Mouse (Mus musculus): Measurements from ENCODE around the gene Ginm1. TPM values are rescaled to one million over a fixed set of nuclear protein-coding genes. Genes with fewer than 3 reads are reported as not detected.
"Not testable (repeated sequence)": the region's sequence is repeated elsewhere in the genome, so short reads cannot be mapped to it uniquely, and the experiment has no call there.

Ginm1 gene
- polyA plus RNA-seq, 1 experiment from 2014 or later: 86.1 TPM

DNA sequence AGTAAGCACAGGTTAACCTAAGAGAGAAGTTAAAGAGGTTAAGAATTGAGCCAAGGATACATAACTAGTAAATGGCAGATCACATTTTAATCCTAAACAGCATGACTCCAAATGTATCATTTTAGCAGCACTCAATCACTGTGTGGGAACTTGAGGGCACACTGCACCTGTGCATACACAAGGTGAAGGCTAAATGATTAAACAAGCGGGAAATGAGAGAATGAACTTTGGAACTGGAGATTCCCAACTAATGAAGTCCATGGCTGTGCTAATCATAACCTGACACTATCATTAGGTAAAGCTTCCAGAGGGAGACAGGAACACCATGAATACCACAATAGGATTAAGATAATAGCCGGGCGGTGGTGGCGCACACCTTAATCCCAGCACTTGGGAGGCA lies 20.3 kb downstream of the Ginm1 start:
- Histone ChIP-seq H3K27ac (no peak overlapping the region), H3K4me3 (no peak overlapping the region), H3K27me3 (no peaks in the 10 kb centered on the region), H3K9me3 (replicated peaks) (no peaks in the 10 kb centered on the region), H3K4me1 (replicated peaks) (no peaks in the 10 kb centered on the region), H3K36me3 (peaks cover 55% of the 10 kb centered on the region), H3K4me2 (no peak overlapping the region), H3K9ac (no peak overlapping the region)
- WGBS: 92% methylated on average over 4 of the region's 4 CpGs
- ATAC-seq (replicated peaks; ENCODE audit: insufficient number of reproducible peaks, insufficient read depth, low FRiP score, low read depth): no peak

- peaks cover 57% of the 10 kb centered on the region for H3K36me3 ChIP-seq
- no peak overlapping the region for H3K4me3 ChIP-seq
- 78% methylated on average over 2 of the region's 2 CpGs for WGBS
These were observed 35.1 kb downstream of the Ginm1 start for GRCm38 (mm10) chr10:7757544-7757943.

GRCm38 (mm10) chr10:7748752-7749151 lies 43.9 kb downstream of the Ginm1 start:
- Histone ChIP-seq H3K4me3 (no peak overlapping the region), H3K27ac (no peak overlapping the region), H3K36me3 (peaks cover 49% of the 10 kb centered on the region), H3K9ac (no peak overlapping the region), H3K4me1 (replicated peaks) (no peaks in the 10 kb centered on the region), H3K9me3 (replicated peaks) (no peaks in the 10 kb centered on the region), H3K27me3 (no peaks in the 10 kb centered on the region), H3K4me2 (no peak overlapping the region)
- ATAC-seq (replicated peaks; ENCODE audit: insufficient number of reproducible peaks, insufficient read depth, low FRiP score, low read depth): no peak
- 80% methylated on average over 6 of the region's 6 CpGs for WGBS

More at GRCm38 (mm10) chr10:7757544-7757943, 35.1 kb downstream of the Ginm1 start:
- Histone ChIP-seq H3K4me1 (replicated peaks) (no peaks in the 10 kb centered on the region), H3K27me3 (no peaks in the 10 kb centered on the region), H3K27ac (no peak overlapping the region), H3K4me2 (no peak overlapping the region), H3K9me3 (replicated peaks) (no peaks in the 10 kb centered on the region), H3K9ac (no peak overlapping the region)
- ATAC-seq (replicated peaks; ENCODE audit: insufficient number of reproducible peaks, insufficient read depth, low FRiP score, low read depth): no peak

DNA sequence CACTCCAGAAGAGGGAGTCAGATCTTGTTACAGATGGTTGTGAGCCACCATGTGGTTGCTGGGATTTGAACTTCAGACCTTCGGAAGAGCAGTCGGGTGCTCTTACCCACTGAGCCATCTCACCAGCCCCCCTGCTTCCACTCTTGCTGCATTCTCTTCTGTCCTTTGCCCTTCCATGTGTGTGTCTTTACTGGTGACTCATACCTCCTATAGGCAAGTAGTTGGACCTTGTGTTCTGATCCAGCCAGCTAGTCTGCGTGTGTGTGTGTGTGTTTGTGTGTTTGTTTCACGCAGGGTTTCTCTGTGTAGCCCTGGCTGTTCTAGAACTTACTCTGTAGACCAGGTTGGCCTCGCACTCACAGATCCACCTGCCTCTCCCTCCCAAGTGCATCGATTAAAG lies 47.1 kb downstream of the Ginm1 start:
- WGBS: 94% methylated on average over 6 of the region's 6 CpGs
- H3K36me3 ChIP-seq: peaks cover 39% of the 10 kb centered on the region

DNA sequence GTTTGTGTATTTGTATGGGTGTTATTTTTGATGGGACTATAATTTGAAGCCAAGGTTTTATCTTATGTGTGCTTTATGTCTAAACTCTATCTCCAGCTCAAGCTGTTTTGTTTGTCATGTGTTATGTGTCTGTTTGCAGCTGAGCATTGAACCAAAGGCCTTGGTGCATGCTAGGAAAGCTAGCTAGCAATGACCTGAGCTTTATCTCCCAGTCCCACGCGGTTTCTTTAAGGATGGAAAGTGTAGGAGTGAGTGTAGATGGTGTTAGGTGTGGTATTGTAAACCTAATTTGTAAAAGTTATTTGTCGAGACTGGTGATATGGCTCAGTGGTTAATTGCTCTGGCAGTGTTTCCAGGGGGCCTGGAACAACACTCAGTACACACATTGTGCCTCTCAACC lies 54.7 kb downstream of the Ginm1 start:
- WGBS: 76% methylated on average over 3 of the region's 3 CpGs

More for the DNA sequence above, 47.1 kb downstream of the Ginm1 start:
- H3K4me3 ChIP-seq; ATAC-seq (replicated peaks; ENCODE audit: insufficient number of reproducible peaks, insufficient read depth, low FRiP score, low read depth); H3K9ac ChIP-seq; H3K4me1 ChIP-seq (replicated peaks); H3K27ac ChIP-seq; H3K27me3 ChIP-seq; H3K9me3 ChIP-seq (replicated peaks); H3K4me2 ChIP-seq: not testable (repeated sequence)

DNA sequence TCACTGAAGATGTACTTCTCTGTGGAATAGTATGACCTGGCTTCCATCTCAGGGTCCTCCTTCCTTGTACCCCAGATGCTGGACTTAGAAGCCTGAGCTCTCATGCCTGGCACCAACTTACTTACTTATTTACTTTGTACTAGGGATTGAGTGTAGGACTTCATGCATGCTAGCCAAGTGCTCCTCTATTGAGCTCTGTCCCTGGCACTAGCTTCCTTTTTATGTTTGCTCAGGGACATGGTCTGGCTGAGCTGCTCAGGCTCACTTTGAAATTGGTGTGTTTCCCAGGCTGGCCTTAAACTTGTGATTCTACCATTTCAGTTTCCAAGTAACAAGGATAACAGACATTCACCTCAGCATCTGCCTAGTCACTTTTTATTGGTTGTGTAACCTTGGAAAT lies 55.5 kb downstream of the Ginm1 start:
- H3K27me3 ChIP-seq: no peaks in the 10 kb centered on the region
- H3K4me2 ChIP-seq: no peak overlapping the region
- ATAC-seq (replicated peaks; ENCODE audit: insufficient number of reproducible peaks, insufficient read depth, low FRiP score, low read depth): no peak

More for the DNA sequence above, 54.7 kb downstream of the Ginm1 start:
- ATAC-seq (replicated peaks; ENCODE audit: insufficient number of reproducible peaks, insufficient read depth, low FRiP score, low read depth): no peak
- no peak overlapping the region for H3K9ac ChIP-seq
- no peaks in the 10 kb centered on the region for H3K27me3 ChIP-seq
- no peak overlapping the region for H3K27ac ChIP-seq
- H3K4me3 ChIP-seq: no peak overlapping the region
- no peaks in the 10 kb centered on the region for H3K9me3 ChIP-seq (replicated peaks)
- H3K4me2 ChIP-seq: no peak overlapping the region
- peaks cover 4% of the 10 kb centered on the region; the same call in 1 of the 2 replicates for H3K36me3 ChIP-seq
- H3K4me1 ChIP-seq (replicated peaks): no peaks in the 10 kb centered on the region

GRCm38 (mm10) chr10:7731582-7731981 lies 61.0 kb downstream of the Ginm1 start:
- Histone ChIP-seq H3K9ac (no peak overlapping the region), H3K36me3 (no peaks in the 10 kb centered on the region), H3K27me3 (no peaks in the 10 kb centered on the region), H3K4me2 (no peak overlapping the region), H3K9me3 (replicated peaks) (no peaks in the 10 kb centered on the region), H3K27ac (no peak overlapping the region), H3K4me3 (no peak overlapping the region), H3K4me1 (replicated peaks) (peaks cover 8% of the 10 kb centered on the region)
- ATAC-seq (replicated peaks; ENCODE audit: insufficient number of reproducible peaks, insufficient read depth, low FRiP score, low read depth): no peak

More for the DNA sequence above, 55.5 kb downstream of the Ginm1 start:
- no peak overlapping the region for H3K27ac ChIP-seq
- no peaks in the 10 kb centered on the region for H3K4me1 ChIP-seq (replicated peaks)
- no peak overlapping the region for H3K4me3 ChIP-seq
- H3K9ac ChIP-seq: no peak overlapping the region
- H3K9me3 ChIP-seq (replicated peaks): no peaks in the 10 kb centered on the region
- H3K36me3 ChIP-seq: peaks cover 3% of the 10 kb centered on the region; the same call in 1 of the 2 replicates

GRCm38 (mm10) chr10:7727011-7727410 lies 65.6 kb downstream of the Ginm1 start:
- peak overlapping the region; percentile 87 for H3K4me3 ChIP-seq
- H3K27ac ChIP-seq: no peak overlapping the region
- 0 out of 2 replicates have a peak overlapping the region, but pooled peaks have one; percentile 40 for H3K9ac ChIP-seq
- no peaks in the 10 kb centered on the region for H3K9me3 ChIP-seq (replicated peaks)
- peak overlapping the region; percentile 84 for H3K4me2 ChIP-seq
- H3K36me3 ChIP-seq: no peaks in the 10 kb centered on the region
- no peaks in the 10 kb centered on the region for H3K27me3 ChIP-seq
- 22% methylated on average over 3 of the region's 3 CpGs for WGBS
- no peak for ATAC-seq (replicated peaks; ENCODE audit: insufficient number of reproducible peaks, insufficient read depth, low FRiP score, low read depth)
- H3K4me1 ChIP-seq (replicated peaks): peaks cover 12% of the 10 kb centered on the region

GRCm38 (mm10) chr10:7726501-7726812 lies 66.2 kb downstream of the Ginm1 start:
- Histone ChIP-seq H3K9me3 (replicated peaks) (no peaks in the 10 kb centered on the region), H3K4me3 (peak overlapping the region; percentile 87), H3K9ac (peak overlapping the region; percentile 81), H3K27ac (peak overlapping the region; percentile 75), H3K36me3 (no peaks in the 10 kb centered on the region), H3K4me2 (peak overlapping the region; percentile 84), H3K27me3 (no peaks in the 10 kb centered on the region), H3K4me1 (replicated peaks) (peaks cover 12% of the 10 kb centered on the region)
- no peak for ATAC-seq (replicated peaks; ENCODE audit: insufficient number of reproducible peaks, insufficient read depth, low FRiP score, low read depth)
- under 1% methylated on average over 8 of the region's 8 CpGs for WGBS

DNA sequence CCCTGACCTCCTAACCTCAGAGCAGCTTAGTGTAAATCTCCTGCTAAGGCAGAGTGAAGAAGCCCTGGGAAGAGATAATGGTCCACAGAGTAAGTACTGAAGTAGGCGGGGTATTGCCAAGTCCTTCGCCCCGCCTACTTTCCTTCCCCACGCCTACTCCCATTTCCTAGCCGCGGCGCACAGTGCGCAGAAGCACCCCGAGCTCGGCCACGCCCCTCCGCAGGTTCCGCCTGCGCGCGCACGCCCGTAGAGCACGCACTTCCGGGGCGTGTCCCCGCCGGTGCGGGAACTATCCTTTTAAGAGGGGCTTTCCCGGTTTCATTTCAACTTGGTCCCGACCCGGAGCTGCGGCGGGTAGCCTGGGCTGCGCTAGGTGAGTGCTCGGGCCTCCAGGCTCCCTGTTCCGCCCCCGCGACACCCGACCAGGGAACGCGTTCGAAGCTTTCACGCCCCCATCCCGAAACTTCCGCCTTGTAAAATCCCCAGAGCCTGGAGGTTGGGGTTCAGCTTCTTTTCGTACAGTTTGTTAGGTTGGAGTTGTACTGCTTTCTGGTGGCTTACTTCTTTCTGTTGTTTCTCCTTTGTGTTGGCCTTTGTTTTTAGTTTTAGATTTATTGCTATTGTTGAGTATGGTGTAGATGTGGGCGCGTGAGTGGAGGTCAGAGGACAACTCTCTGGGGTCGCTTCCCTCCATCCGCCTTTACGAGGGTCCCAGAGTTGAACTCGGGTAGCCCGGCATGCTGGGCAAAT lies 66.7 kb downstream of the Ginm1 start, which contains the start of gene Katna1:
TSS of gene Katna1 (plus strand) at position 250 of the 750 bp plus-strand sequence.
- Histone ChIP-seq H3K9me3 (replicated peaks) (no peaks in the 10 kb centered on the region), H3K4me1 (replicated peaks) (peaks cover 12% of the 10 kb centered on the region), H3K27me3 (no peaks in the 10 kb centered on the region), H3K9ac (peak within 1 kb of the TSS; percentile 81), H3K27ac (peak within 1 kb of the TSS; percentile 75), H3K4me3 (peak within 1 kb of the TSS; percentile 87), H3K36me3 (no peaks in the 10 kb centered on the region), H3K4me2 (peak within 1 kb of the TSS; percentile 84)
- WGBS: under 1% methylated on average over 49 of the region's 49 CpGs
- peak; percentile 99 for ATAC-seq (replicated peaks; ENCODE audit: insufficient number of reproducible peaks, insufficient read depth, low FRiP score, low read depth)

All from heart, embryonic 15.5 days (tissue).